Mouse (Mus musculus) ES-CJ7 (cell line): Measurements from ENCODE around the gene Sdhaf3.

Experiments used
- DNase-seq: peaks from one replicate; pipeline ENCODE4 v3.0.0; 2011; ENCODE audit warnings: low read depth, low spot score

The Sdhaf3 gene

GRCm38 (mm10) chr6:7068782-7069181, 113.0 kb downstream of the Sdhaf3 start:
- DNase-seq, result no peak

- DNase-seq, result no peak
These were observed 113.7 kb downstream of the Sdhaf3 start for GRCm38 (mm10) chr6:7069463-7069862.

GRCm38 (mm10) chr6:7082054-7082453, 126.2 kb downstream of the Sdhaf3 start:
- no peak for DNase-seq

- DNase-seq, result no peak
These were observed 126.9 kb downstream of the Sdhaf3 start for GRCm38 (mm10) chr6:7082467-7083259.

GRCm38 (mm10) chr6:7083661-7084060, 127.9 kb downstream of the Sdhaf3 start:
- no peak for DNase-seq

- no peak for DNase-seq
These were observed 128.6 kb downstream of the Sdhaf3 start for GRCm38 (mm10) chr6:7084370-7084769.

- no peak for DNase-seq
These were observed 129.7 kb downstream of the Sdhaf3 start for GRCm38 (mm10) chr6:7085506-7085905.

GRCm38 (mm10) chr6:7092094-7092493, 136.3 kb downstream of the Sdhaf3 start:
- DNase-seq, result no peak
